Mouse (Mus musculus): ENCODE results near the gene Btbd6.

The Btbd6 gene

DNA sequence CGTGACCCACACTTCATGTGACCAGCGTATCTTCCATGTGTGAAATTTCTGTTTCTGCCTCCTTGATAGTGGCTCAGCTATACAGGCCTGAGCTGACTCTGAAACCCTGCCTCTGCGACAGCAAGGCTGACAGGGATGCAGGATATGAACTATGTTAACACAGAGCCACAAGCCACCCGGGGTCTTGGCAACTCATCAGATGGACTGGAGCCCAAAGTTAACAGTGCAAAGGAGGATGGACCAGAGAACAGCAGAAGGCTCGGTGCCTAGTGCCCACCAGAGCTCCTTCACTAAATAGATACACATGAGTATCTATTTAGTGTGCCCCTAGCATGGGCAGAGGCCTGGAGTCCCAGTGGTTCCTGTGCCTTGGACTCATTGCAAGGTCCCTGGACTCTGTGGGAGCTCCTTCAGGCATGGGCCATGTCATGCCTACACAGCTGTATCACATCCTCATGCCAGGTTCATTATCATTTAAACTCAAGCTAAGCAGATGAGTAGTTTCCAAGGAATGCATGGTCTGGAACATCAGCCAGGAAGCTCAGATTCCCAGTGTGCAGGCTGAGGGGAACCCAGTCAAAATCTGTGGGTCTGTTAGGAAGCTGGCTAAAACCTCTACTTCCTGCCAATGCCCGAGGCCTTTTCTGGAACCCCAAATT, 35.5 kb downstream of the Btbd6 start:
- DNase-seq (ENCODE audit: low spot score): no peak

DNA sequence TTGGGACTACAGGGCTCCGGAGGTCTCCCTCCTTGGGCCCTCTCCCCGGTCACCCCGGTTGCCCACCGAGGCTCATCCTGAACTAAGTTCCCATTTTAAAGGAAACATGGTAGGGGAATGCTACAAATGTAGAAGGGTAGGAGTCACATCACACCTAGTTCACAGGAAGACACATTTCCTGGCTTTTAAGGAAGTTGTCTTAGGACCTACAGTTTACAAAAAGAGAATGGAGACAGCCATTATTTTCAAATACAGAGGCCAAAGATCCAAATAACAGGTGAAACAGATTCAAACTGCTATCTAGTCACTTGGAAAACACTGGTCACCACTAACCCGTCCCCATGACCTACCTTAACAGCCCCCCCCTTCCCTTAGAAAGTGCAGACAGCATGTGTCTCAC, 36.2 kb downstream of the Btbd6 start:
- DNase-seq (ENCODE audit: low spot score): no peak

DNA sequence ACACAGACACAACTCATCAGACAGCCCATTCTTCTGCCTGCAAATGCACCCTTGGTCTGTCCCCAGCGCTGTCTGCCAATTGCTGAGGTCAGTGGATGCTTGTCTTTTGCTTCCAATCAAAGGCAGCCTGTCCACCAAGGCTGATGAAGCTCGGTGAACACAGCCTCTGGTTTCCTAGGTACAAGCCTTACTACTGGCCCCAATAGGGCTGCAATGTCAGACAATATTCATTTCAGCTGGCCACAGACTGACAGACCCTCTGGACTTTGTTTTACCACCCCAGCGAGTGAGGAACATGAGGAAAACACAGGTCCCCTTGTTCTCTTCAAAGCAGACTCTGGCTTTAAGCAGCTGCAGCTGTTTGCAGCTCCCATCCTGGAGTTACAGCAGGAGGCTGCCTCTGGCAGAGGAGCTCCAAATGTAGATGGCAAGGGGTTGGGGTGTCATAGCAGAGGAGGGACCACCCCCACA, 36.8 kb downstream of the Btbd6 start:
- DNase-seq (ENCODE audit: low spot score): peak; percentile 17

- peak; percentile 89 for DNase-seq (ENCODE audit: low spot score)
Observed at GRCm38 (mm10) chr12:113013604-113014558, 37.6 kb downstream of the Btbd6 start, which contains the start of gene Pacs2. Gene Pacs2 (plus strand): TSS chr12:113014508.

DNA sequence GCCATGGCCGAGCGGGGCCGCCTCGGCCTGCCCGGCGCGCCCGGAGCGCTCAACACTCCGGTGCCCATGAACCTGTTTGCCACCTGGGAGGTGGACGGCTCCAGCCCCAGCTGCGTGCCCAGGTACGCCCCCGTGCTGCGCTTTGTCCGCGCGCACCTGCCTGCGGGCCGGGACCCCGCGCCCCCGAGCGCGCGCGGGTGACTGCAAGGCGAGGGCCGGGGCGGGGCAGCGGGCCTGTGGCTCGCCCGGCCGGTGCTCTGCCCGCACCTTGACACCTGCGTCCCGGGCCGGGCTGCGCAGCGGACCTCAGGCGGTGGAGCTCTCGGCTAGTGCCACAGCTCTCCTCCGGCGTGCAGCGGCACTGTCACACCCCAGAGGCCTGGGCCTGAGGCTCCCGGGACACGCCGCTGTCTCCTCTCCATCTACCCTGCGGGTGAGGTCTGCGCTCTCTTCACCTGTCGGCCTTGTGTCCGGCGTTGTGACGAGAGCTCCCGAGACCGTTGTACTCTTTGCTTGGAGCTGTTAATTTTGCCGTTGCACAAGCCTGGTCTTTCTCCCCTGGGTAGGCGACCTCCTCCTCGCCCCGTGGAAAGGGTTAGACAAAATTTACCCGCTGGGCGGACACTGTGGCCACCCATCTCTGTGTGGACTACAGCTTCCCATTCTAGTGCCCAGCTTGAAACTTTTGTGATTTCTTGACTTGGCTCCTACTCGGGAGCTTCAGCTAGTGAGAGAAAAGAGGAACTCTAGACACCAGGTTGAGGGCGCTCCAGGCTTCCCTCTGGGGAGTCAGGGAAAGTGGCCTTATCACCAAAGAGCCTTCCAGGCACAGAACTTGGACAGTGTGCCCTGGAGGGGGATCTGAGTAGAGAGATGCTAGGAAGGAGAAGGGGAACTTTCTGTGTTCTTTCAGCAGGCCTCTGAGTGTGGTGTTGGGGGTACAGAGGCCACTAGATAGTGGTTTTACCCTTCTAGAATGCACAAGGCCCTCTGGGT, 38.6 kb downstream of the Btbd6 start:
- peak; percentile 45 for DNase-seq (ENCODE audit: low spot score)

GRCm38 (mm10) chr12:113015956-113016355, 39.7 kb downstream of the Btbd6 start:
- no peak for DNase-seq (ENCODE audit: low spot score)

DNA sequence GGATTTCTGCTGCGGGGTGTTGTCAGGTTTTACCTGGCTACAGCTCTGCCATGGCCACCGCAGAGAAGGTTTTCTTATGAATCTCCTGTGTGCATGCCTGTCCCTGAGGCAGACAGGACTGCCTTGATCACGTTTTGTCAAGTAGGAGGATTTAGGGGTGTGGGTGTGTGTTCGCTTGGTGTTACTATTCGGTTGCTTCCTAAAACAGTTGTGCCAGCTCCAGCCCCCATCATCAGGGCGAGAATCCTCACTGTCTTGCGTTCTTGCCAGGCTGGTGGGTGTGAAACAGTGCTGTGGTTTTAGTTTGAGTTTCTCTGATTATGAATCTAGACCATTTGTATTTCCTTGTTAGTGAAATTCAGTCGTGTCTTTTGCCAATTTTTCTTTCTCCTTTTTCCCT, 40.7 kb downstream of the Btbd6 start:
- no peak for DNase-seq (ENCODE audit: low spot score)

DNA sequence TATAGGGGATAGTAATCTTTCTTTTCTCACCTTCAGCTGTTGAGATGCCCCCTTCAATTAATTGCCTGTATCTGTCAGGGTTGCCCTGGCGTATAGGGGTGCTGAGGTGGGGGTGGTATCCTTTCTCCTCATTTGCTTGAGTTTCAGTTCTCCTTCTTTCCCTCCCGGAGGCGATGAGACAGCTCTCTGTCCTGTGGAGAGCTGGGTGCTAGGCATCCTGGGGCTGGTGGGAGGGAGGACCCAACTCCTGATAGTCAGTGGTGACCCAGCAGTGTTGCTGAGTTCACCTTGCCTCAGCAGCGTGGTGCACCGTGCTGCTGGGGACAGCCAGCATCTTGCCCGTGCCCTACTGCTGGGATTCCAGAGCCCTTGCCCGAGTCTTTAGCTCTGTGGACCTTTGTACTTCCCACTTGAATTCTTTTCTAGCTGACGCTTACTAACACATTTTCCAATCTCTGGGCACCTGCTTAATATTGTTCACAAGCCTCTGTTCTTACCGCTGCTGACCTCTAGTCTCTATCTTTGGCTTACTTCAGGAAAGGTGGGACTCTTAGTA, 41.2 kb downstream of the Btbd6 start:
- DNase-seq (ENCODE audit: low spot score): no peak

GRCm38 (mm10) chr12:113018763-113019162, 42.5 kb downstream of the Btbd6 start:
- DNase-seq (ENCODE audit: low spot score): no peak

DNA sequence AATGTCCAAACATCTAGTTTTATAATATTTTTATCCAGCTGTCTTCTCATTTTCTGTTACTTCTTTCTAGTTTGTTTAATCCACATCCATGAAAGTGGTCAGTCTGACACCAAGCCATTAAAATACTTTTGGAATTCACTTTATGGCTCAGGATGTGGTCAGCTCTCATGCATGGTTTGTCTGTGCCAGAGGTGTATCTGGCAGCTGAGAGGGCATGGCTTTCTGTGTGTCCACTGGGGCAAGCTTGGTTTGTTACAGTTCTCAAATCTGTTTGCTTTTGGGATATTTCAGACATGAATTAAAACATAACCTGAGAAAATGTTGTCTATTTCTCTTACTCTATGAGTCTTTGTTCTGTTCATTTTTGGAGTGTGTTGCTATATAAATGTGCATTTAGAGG, 45.2 kb downstream of the Btbd6 start:
- DNase-seq (ENCODE audit: low spot score): no peak

GRCm38 (mm10) chr12:113023082-113023481, 46.8 kb downstream of the Btbd6 start:
- DNase-seq (ENCODE audit: low spot score): no peak

DNA sequence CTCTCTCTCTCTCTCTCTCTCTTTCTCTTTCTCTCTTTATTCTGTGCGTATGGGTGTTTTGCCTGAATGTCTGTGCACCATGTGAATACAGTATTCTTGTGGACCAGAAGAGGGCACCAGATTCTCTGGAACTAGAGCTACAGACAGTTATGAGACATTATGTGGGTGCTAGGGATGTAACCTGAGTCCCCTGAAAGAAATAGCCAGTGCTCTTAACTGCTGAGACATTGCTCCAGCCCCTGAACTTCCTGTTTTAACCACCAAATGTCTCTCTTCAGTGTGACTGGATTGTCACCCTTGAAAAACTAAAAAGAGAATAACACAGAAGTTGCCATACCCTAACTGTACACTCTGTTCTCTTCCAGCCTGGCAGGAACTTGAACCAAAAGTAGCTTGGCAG, 50.3 kb downstream of the Btbd6 start:
- DNase-seq (ENCODE audit: low spot score): no peak

DNA sequence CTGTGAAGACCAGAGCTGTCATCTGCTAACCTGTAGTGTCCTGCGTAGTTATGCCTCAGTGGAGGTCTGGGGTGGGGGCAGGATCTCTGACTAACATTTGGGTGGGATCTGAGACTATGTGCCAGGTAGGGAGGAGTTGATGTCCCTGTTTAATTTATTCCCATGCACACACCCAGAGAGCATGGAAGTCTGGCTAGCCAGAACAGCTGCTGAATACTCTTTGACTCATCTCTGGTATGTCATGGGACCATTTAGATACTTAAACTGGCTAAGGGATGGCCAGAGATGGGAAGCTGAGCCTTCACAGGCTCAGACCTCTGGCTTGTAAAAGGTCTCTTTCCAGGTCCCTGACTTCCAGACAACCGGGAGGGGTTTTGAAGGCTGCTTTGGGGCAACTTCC, 51.2 kb downstream of the Btbd6 start:
- no peak for DNase-seq (ENCODE audit: low spot score)

GRCm38 (mm10) chr12:113028067-113028466, 51.8 kb downstream of the Btbd6 start:
- DNase-seq (ENCODE audit: low spot score): no peak
